Mouse (Mus musculus) retina, embryonic 14.5 days (tissue): ENCODE data around the gene Oprl1.

Experiments used
- DNase-seq: peaks from one replicate; pipeline ENCODE4 v3.0.0-alpha.2; 2015; ENCODE audit warnings: low spot score

Gene Oprl1

GRCm38 (mm10) chr2:181765251-181765650 is 50.4 kb downstream of the Oprl1 start:
- peak; percentile 21 for DNase-seq

- DNase-seq, result peak; percentile 69
Observed at GRCm38 (mm10) chr2:181766672-181767557, 52.1 kb downstream of the Oprl1 start.

DNA sequence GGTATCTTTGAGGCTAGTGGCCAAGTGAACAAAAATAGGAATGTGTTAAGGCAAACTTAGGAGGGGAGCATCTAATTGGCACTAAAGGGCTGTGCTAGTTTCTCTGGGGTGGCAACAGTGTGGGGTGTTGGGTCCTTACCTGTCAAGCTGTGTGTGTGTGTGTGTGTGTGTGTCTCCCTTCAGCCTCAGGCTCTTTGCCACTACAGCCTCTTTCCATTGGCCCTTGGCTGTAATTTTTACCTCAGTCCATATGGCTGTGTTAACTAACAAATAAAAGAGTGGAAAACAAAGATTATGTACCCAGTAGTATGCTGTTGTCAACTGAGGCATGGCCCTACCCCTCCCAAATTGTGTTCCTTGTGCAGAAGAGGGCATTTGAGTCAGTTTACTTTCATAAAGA is 53.6 kb downstream of the Oprl1 start:
- DNase-seq, result no peak

- DNase-seq, result no peak
Observed at GRCm38 (mm10) chr2:181769397-181769796, 54.6 kb downstream of the Oprl1 start.
